In genomic region chr1:190172311-190172978, GRCm38 (mm10) we compare ENCODE assay signal across 10 mouse cellular contexts. TPM values are rescaled to one million over a fixed set of nuclear protein-coding genes. Genes with fewer than 3 reads are reported as not detected.
DNase-seq lines count a peak whose midpoint lies in the region; ATAC-seq and TF ChIP-seq lines count a peak whose summit lies in the region.
"Had no signal": no experiment of that assay in that cellular context is flagged by ENCODE, and none has a peak within 500 bp of the region (broad histone marks: within the 10 kb centered on the region; RNA-seq: fewer than 3 reads in every experiment).

No protein-coding gene starts in this region.

- no peak for DNase-seq in heart, postnatal 25 days (ENCODE audit: low spot score)
- no peak for DNase-seq in embryonic facial prominence, embryonic 14.5 days (ENCODE audit: low spot score)
- DNase-seq in left cerebral cortex, postnatal 4 days, result no peak
- DNase-seq in cerebellum, adult 8-10 months, result no peak
- DNase-seq: thymus, postnatal 25 days had no signal

- no peak for ATAC-seq in heart, embryonic 14.5 days (ENCODE audit: insufficient number of reproducible peaks, insufficient read depth, low FRiP score, low read depth)
- ATAC-seq in embryonic facial prominence, embryonic 14.5 days (ENCODE audit: low read depth), result no peak
- no peak for ATAC-seq in intestine, postnatal 0 days
- ATAC-seq in neural tube, embryonic 13.5 days (ENCODE audit: low read depth), result no peak
- ATAC-seq in megakaryocyte, adult 5-6 weeks (ENCODE audit: poor library complexity, severe bottlenecking), result no peak

- H3K9ac ChIP-seq in heart, embryonic 14.5 days (ENCODE audit: low read length), result peak overlapping the region; percentile 96
- no peak overlapping the region for H3K9ac ChIP-seq in embryonic facial prominence, embryonic 14.5 days (ENCODE audit: low read depth, low read length)
- no peak overlapping the region for H3K9ac ChIP-seq in intestine, postnatal 0 days (ENCODE audit: low read depth, low read length)
- no peak overlapping the region for H3K9ac ChIP-seq in neural tube, embryonic 13.5 days

- H3K27me3 ChIP-seq in heart, embryonic 14.5 days (ENCODE audit: control insufficient read depth, insufficient read depth, low read length), result peaks cover 4% of the 10 kb centered on the region
- H3K27me3 ChIP-seq in embryonic facial prominence, embryonic 14.5 days (replicated peaks; ENCODE audit: control insufficient read depth, insufficient read depth, low read length), result peaks cover 84% of the 10 kb centered on the region
- H3K27me3 ChIP-seq in intestine, postnatal 0 days (replicated peaks; ENCODE audit: control insufficient read depth, insufficient read depth, low read length), result peaks cover 68% of the 10 kb centered on the region
- peaks cover 56% of the 10 kb centered on the region for H3K27me3 ChIP-seq in neural tube, embryonic 13.5 days

- H3K4me2 ChIP-seq in heart, embryonic 14.5 days (ENCODE audit: low read length), result peak overlapping the region; percentile 95
- peak overlapping the region; percentile 24; the same call in 1 of the 2 replicates for H3K4me2 ChIP-seq in embryonic facial prominence, embryonic 14.5 days (ENCODE audit: low read depth, low read length)
- peak overlapping the region; percentile 44 for H3K4me2 ChIP-seq in intestine, postnatal 0 days (replicated peaks; ENCODE audit: low read depth)
- peak overlapping the region; percentile 83 for H3K4me2 ChIP-seq in neural tube, embryonic 13.5 days

- H3K4me3 ChIP-seq in heart, embryonic 14.5 days (ENCODE audit: control insufficient read depth in 1 of 2, insufficient read depth in 1 of 2, low read depth in 1 of 2, low read length in 2 of 2), result peak overlapping the region; percentile 30 to 83
- peak overlapping the region; percentile 14 for H3K4me3 ChIP-seq in embryonic facial prominence, embryonic 14.5 days (ENCODE audit: low read depth, low read length)
- peak overlapping the region; percentile 16 for H3K4me3 ChIP-seq in intestine, postnatal 0 days (ENCODE audit: low read depth, low read length)
- peak overlapping the region; percentile 63 for H3K4me3 ChIP-seq in neural tube, embryonic 13.5 days

- intact Hi-C loops in heart, postnatal 25 days (cut with DNase I), result loop anchor here (5.0 kb wide), 1 partner anchor 45 kb away; no protein-coding TSS in a partner anchor
- intact Hi-C loops in left cerebral cortex, postnatal 4 days (cut with DNase I), result loop anchor here (10.0 kb wide), 1 partner anchor 622 kb away; no protein-coding TSS in a partner anchor

- no peak for TF ChIP-seq CTCF in intestine, postnatal 0 days (IDR thresholded peaks at IDR 0.05; ENCODE audit: low read depth)

- H3K36me3 ChIP-seq in heart, embryonic 14.5 days (ENCODE audit: control insufficient read depth, insufficient read depth, low read length), result no peaks in the 10 kb centered on the region
- no peaks in the 10 kb centered on the region for H3K36me3 ChIP-seq in embryonic facial prominence, embryonic 14.5 days (ENCODE audit: control insufficient read depth, insufficient read depth, low read length)
- no peaks in the 10 kb centered on the region for H3K36me3 ChIP-seq in intestine, postnatal 0 days (ENCODE audit: control insufficient read depth, insufficient read depth)
- H3K36me3 ChIP-seq in neural tube, embryonic 13.5 days, result no peaks in the 10 kb centered on the region

- 2% methylated on average over 32 of the region's 32 CpGs for WGBS in heart, embryonic 14.5 days
- WGBS in embryonic facial prominence, embryonic 14.5 days, result 3% methylated on average over 32 of the region's 32 CpGs
- 2% methylated on average over 32 of the region's 32 CpGs for WGBS in intestine, postnatal 0 days
- WGBS in neural tube, embryonic 13.5 days, result 1% methylated on average over 32 of the region's 32 CpGs

- H3K9me3 ChIP-seq in heart, embryonic 14.5 days (ENCODE audit: control insufficient read depth, low read length), result no peaks in the 10 kb centered on the region
- H3K9me3 ChIP-seq in embryonic facial prominence, embryonic 14.5 days (ENCODE audit: control insufficient read depth, low read length), result no peaks in the 10 kb centered on the region
- H3K9me3 ChIP-seq in intestine, postnatal 0 days (ENCODE audit: control insufficient read depth), result no peaks in the 10 kb centered on the region
- H3K9me3 ChIP-seq in neural tube, embryonic 13.5 days, result no peaks in the 10 kb centered on the region

- peaks cover 12 to 49% of the 10 kb centered on the region in 2 experiments; a peak in 3 of 4 replicates for H3K4me1 ChIP-seq in heart, embryonic 14.5 days (ENCODE audit: control insufficient read depth in 2 of 2, insufficient read depth in 2 of 2, low read length in 2 of 2)
- peaks cover 20% of the 10 kb centered on the region for H3K4me1 ChIP-seq in embryonic facial prominence, embryonic 14.5 days (ENCODE audit: control insufficient read depth, insufficient read depth, low read length)
- H3K4me1 ChIP-seq in intestine, postnatal 0 days (replicated peaks; ENCODE audit: control insufficient read depth, insufficient read depth, low read length), result no peaks in the 10 kb centered on the region; the same call in 1 of the 2 replicates
- peaks cover 73% of the 10 kb centered on the region for H3K4me1 ChIP-seq in neural tube, embryonic 13.5 days (replicated peaks)

- peak overlapping the region in 1 of 2 experiments; percentile 97; a peak in 2 of 4 replicates for H3K27ac ChIP-seq in heart, embryonic 14.5 days (replicated peaks in 1 of 2; ENCODE audit: control insufficient read depth in 1 of 2, insufficient read depth in 1 of 2, low read depth in 2 of 2, low read length in 2 of 2)
- H3K27ac ChIP-seq in embryonic facial prominence, embryonic 14.5 days (replicated peaks; ENCODE audit: low read depth, low read length), result no peak overlapping the region
- H3K27ac ChIP-seq in intestine, postnatal 0 days (ENCODE audit: low read depth, low read length), result no peak overlapping the region
- no peak overlapping the region for H3K27ac ChIP-seq in neural tube, embryonic 13.5 days (replicated peaks)

RNA-seq across cellular contexts. Expression of gene Prox1, which starts 1.9 kb away (rescaled TPM):
- 21.0 and 21.7 TPM in 2 replicates for polyA plus RNA-seq in heart, embryonic 14.5 days (2014; fragmentation: Nextera tagmentation; extraction: Ambion mirVana)
- 10 to 100 TPM; 48.8 to 48.9 TPM for total RNA-seq in heart, postnatal 25 days (2021)
- polyA plus RNA-seq in embryonic facial prominence, embryonic 14.5 days (2014; fragmentation: Nextera tagmentation; extraction: Ambion mirVana), result 4.3 and 4.4 TPM in 2 replicates
- 1.4 and 1.5 TPM in 2 replicates for polyA plus RNA-seq in intestine, postnatal 0 days (2015; fragmentation: Nextera tagmentation; extraction: Ambion mirVana)
- polyA plus RNA-seq in neural tube, embryonic 13.5 days (2015; fragmentation: Nextera tagmentation; extraction: Ambion mirVana), result 12.4 and 15.0 TPM in 2 replicates
- total RNA-seq in left cerebral cortex, postnatal 4 days (2021), result 10 to 100 TPM; 11.6 to 16.3 TPM
- total RNA-seq in megakaryocyte, adult 5-6 weeks (2015), result not detected in 2 replicates
- total RNA-seq in megakaryocyte, adult 5-6 weeks (2017), result not detected in 2 replicates
- total RNA-seq: MEL had no signal

Comparison
In these comparisons a context has a peak if more than half of its experiments do, and no peak if none do; other contexts are left out.
1. H3K4me2 ChIP-seq: peak in every context shown above with its lines; median percentile 95 in heart, embryonic 14.5 days; 83 in neural tube, embryonic 13.5 days; 44 in intestine, postnatal 0 days; 24 in embryonic facial prominence, embryonic 14.5 days.